Mouse (Mus musculus): ENCODE results near the gene Epo. TPM values are rescaled to one million over a fixed set of nuclear protein-coding genes. Genes with fewer than 3 reads are reported as not detected.

The Epo gene
- polyA plus RNA-seq, 1 experiment from 2014 or later, result 2.3 TPM

GRCm38 (mm10) chr5:137524671-137525070 is 8.4 kb downstream of the Epo start:
- H3K27me3 ChIP-seq (ENCODE audit: insufficient read depth, poor library complexity, severe bottlenecking), result no peaks in the 10 kb centered on the region
- H3K4me3 ChIP-seq, result no peak overlapping the region
- peaks cover 97% of the 10 kb centered on the region for H3K36me3 ChIP-seq
- no peak for DNase-seq (ENCODE audit: low spot score)
- 0 out of 2 replicates have a peak overlapping the region, but pooled peaks have one; percentile 37 for H3K27ac ChIP-seq
- H3K4me1 ChIP-seq, result peaks cover 39% of the 10 kb centered on the region
- H3K9me3 ChIP-seq, result no peaks in the 10 kb centered on the region
- WGBS, result 90% methylated on average over 11 of the region's 13 CpGs

- H3K4me3 ChIP-seq, result no peak overlapping the region
- WGBS, result 87% methylated on average over 8 of the region's 8 CpGs
- H3K9me3 ChIP-seq, result no peaks in the 10 kb centered on the region
- no peak overlapping the region for H3K27ac ChIP-seq
- no peaks in the 10 kb centered on the region for H3K27me3 ChIP-seq (ENCODE audit: insufficient read depth, poor library complexity, severe bottlenecking)
- peaks cover 97% of the 10 kb centered on the region for H3K36me3 ChIP-seq
- no peak for DNase-seq (ENCODE audit: low spot score)
- peaks cover 35% of the 10 kb centered on the region for H3K4me1 ChIP-seq
These were observed 8.9 kb downstream of the Epo start for GRCm38 (mm10) chr5:137524251-137524515.

DNA sequence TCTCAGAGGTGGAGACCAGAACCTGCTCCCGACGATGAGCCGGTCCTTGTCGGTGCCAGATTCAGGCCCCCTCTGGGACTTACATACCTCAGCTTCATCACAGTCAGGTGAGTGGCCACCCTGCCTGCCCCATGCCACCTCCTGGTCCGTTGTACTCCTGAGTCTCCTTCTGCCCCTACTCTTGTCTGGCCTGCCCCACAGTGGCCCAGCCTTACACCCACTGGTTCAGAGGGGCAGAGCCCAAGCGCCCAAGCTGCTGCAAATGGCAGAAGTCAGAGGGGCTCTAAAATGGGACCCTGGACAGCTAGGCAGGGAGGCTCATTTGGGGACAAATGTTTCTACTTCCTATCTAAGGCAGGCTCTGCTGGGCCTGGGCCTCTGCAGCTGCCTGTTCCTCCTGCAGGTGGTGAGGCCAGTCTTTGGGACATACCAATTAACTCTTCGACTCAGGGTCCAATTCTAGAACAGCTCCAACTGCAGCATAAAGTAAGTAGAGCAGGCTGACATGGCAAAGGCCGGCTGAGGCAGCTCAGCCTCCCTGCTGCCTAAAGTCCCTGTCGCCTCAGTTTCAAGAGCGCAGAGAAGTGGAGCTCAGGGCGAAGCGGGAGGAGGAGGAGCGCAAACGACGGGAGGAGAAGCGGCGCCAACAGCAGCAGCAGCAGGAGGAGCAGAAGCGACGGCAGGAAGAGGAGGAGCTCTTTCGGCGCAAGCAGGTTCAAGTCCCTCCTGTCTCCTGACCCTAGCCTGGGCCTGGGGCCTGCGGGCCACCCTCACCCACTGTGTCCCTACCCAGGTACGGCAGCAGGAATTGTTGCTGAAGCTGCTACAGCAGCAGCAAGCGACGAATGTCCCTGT is 9.4 kb downstream of the Epo start:
- peaks cover 97% of the 10 kb centered on the region for H3K36me3 ChIP-seq
- H3K4me3 ChIP-seq, result no peak overlapping the region
- no peak for DNase-seq (ENCODE audit: low spot score)
- no peak overlapping the region for H3K27ac ChIP-seq
- H3K9me3 ChIP-seq, result no peaks in the 10 kb centered on the region
- peaks cover 29% of the 10 kb centered on the region for H3K4me1 ChIP-seq
- WGBS, result 83% methylated on average over 25 of the region's 25 CpGs
- H3K27me3 ChIP-seq (ENCODE audit: insufficient read depth, poor library complexity, severe bottlenecking), result no peaks in the 10 kb centered on the region

- Histone ChIP-seq H3K4me3 (no peak overlapping the region), H3K4me1 (peaks cover 23% of the 10 kb centered on the region), H3K27ac (no peak overlapping the region), H3K9me3 (no peaks in the 10 kb centered on the region), H3K36me3 (peaks cover 96% of the 10 kb centered on the region), H3K27me3 (ENCODE audit: insufficient read depth, poor library complexity, severe bottlenecking) (no peaks in the 10 kb centered on the region)
- WGBS, result 77% methylated on average over 11 of the region's 11 CpGs
- DNase-seq (ENCODE audit: low spot score), result no peak
These were observed 10.3 kb downstream of the Epo start for GRCm38 (mm10) chr5:137522711-137523110.

DNA sequence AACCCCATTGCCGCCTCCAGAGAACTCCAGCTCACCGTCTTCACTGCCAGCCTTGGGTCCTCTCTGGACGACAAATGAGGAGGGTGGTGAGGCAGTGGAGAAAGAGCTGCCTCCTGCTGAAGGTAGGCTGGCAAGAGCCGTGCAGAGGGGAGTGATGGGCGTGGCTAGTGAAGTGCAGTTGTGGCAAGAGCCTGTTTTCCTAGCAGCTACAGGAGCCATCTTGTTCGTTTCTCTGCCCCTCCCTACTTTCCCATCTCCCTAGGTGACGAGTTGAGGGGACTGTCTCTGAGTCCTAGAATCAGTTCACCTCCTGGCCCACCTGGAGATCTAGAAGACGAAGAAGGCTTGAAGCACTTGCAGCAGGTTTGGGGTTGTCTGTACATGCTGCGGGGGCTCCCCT is 11.2 kb downstream of the Epo start:
- Histone ChIP-seq H3K36me3 (peaks cover 96% of the 10 kb centered on the region), H3K27ac (no peak overlapping the region), H3K9me3 (no peaks in the 10 kb centered on the region), H3K27me3 (ENCODE audit: insufficient read depth, poor library complexity, severe bottlenecking) (no peaks in the 10 kb centered on the region), H3K4me1 (peaks cover 18% of the 10 kb centered on the region), H3K4me3 (no peak overlapping the region)
- no peak for DNase-seq (ENCODE audit: low spot score)
- 77% methylated on average over 9 of the region's 9 CpGs for WGBS

- Histone ChIP-seq H3K27me3 (ENCODE audit: insufficient read depth, poor library complexity, severe bottlenecking) (no peaks in the 10 kb centered on the region), H3K27ac (no peak overlapping the region), H3K4me3 (no peak overlapping the region), H3K36me3 (peaks cover 78% of the 10 kb centered on the region), H3K4me1 (peaks cover 5% of the 10 kb centered on the region), H3K9me3 (no peaks in the 10 kb centered on the region)
- DNase-seq (ENCODE audit: low spot score), result no peak
- 90% methylated on average over 27 of the region's 27 CpGs for WGBS
These were observed 13.1 kb downstream of the Epo start for GRCm38 (mm10) chr5:137519691-137520550.

- no peak within 1 kb of the TSS for H3K4me3 ChIP-seq
- 77% methylated on average over 5 of the region's 5 CpGs for WGBS
These were observed 14.6 kb downstream of the Epo start, which contains the start of gene Gigyf1 for GRCm38 (mm10) chr5:137518436-137518835. Gigyf1 (plus strand) TSS chr5:137518548.

DNA sequence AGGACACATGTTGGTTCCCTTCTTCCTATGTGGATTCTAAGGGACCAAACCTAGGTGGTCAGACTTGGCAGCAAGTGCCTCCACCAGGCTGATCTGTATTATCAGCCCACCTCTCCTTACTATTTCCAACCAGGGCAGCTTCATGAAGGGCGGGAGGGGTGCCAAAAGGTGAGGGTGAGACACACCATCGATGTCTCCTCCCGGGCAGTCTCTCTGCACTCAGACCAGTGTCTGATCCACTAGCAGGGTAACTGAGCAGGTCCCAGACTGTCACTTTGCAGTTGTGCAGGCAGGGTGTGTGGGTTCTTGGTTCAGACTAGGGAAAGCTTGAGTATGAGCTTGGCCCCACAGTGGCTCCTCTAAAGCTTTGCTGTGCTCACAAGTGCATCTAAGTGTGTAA is 18.2 kb downstream of the Epo start:
- no peaks in the 10 kb centered on the region for H3K9me3 ChIP-seq
- H3K4me1 ChIP-seq, result peaks cover 41% of the 10 kb centered on the region
- WGBS, result 86% methylated on average over 3 of the region's 3 CpGs
- DNase-seq (ENCODE audit: low spot score), result no peak
- H3K4me3 ChIP-seq, result no peak overlapping the region
- no peak overlapping the region for H3K27ac ChIP-seq
- no peaks in the 10 kb centered on the region for H3K27me3 ChIP-seq (ENCODE audit: insufficient read depth, poor library complexity, severe bottlenecking)
- peaks cover 29% of the 10 kb centered on the region for H3K36me3 ChIP-seq

More at GRCm38 (mm10) chr5:137518436-137518835, 14.6 kb downstream of the Epo start, which contains the start of gene Gigyf1:
- H3K4me1 ChIP-seq, result peaks cover 13% of the 10 kb centered on the region
- no peaks in the 10 kb centered on the region for H3K9me3 ChIP-seq
- peaks cover 66% of the 10 kb centered on the region for H3K36me3 ChIP-seq
- H3K27ac ChIP-seq, result no peak within 1 kb of the TSS
- no peaks in the 10 kb centered on the region for H3K27me3 ChIP-seq (ENCODE audit: insufficient read depth, poor library complexity, severe bottlenecking)
- DNase-seq (ENCODE audit: low spot score), result no peak

GRCm38 (mm10) chr5:137513951-137514721 is 18.9 kb downstream of the Epo start:
- Histone ChIP-seq H3K9me3 (no peaks in the 10 kb centered on the region), H3K36me3 (peaks cover 23% of the 10 kb centered on the region), H3K4me3 (no peak overlapping the region), H3K27ac (no peak overlapping the region), H3K4me1 (peaks cover 44% of the 10 kb centered on the region), H3K27me3 (ENCODE audit: insufficient read depth, poor library complexity, severe bottlenecking) (no peaks in the 10 kb centered on the region)
- no peak for DNase-seq (ENCODE audit: low spot score)
- WGBS, result 84% methylated on average over 12 of the region's 12 CpGs

DNA sequence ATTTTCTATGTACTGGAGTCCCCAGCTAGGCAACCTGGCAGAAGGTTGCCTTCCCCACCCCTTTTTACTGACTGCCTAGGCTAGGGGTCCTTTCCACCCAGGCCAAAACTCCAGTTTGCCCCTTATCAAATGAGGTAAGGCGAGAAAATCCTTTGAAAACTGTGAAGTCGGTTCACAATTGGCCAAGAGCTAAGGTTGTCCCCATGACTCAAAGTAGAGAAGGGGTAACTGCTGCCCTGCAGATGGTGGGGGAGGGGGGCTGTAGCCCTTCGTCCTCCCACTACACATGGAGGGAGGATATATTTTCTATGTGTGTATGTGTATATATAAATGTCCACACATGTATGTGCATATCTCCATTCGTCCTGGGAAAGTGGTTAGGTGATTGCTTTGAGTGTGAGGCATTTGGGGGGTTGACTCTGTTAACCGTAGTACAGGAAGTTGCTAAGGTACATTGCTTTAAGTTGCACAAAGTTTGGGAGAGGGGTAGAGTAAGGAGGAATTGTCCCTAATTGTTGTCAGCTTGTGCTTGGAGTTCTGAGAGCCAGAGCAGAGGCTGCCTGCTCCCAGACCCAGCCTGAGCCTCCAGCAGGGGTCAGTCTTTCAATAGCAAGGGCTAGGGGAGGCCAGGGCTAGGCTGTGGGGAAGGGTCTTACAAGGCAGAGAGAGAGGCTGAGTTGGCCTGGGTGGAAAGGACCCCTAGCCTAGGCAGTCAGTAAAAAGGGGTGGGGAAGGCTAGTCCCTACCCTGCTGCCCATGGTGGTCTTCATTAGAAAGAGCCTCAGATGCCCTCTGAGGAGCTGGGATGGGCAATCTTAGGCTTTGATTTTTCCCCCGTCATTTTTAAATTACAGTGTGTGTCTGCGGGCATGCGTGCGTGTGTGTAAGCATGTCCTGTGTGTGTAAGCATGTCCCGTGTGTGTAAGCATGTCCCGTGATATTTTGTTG is 19.9 kb downstream of the Epo start:
- Histone ChIP-seq H3K4me1 (peaks cover 44% of the 10 kb centered on the region), H3K9me3 (no peaks in the 10 kb centered on the region), H3K27ac (no peak overlapping the region), H3K36me3 (peaks cover 12% of the 10 kb centered on the region), H3K27me3 (ENCODE audit: insufficient read depth, poor library complexity, severe bottlenecking) (no peaks in the 10 kb centered on the region), H3K4me3 (no peak overlapping the region)
- WGBS, result 78% methylated on average over 11 of the region's 11 CpGs
- no peak for DNase-seq (ENCODE audit: low spot score)

DNA sequence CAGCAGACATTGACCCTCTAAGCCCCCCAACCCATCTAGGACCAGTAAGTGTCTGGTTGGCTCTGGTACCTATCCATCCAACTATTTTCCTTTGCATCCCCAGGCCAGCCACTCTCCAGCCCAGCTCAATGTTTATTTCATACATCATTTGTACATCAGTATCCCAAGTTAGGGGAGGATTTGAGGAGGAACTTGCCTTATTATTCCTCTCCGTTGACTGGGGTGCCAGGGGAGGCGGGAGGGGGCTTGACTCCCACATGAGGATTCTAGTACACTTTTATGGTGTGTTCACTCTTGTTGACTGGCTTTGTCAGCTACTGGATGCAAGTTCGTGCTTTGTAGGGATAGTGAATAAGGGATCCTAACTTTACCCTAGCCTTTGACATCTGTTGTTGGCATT is 21.3 kb downstream of the Epo start:
- WGBS, result 83% methylated on average over 3 of the region's 3 CpGs
- no peak for DNase-seq (ENCODE audit: low spot score)
- H3K4me3 ChIP-seq, result peak overlapping the region; percentile 99

More for the DNA sequence above, 21.3 kb downstream of the Epo start:
- peaks cover 44% of the 10 kb centered on the region for H3K4me1 ChIP-seq
- H3K27me3 ChIP-seq (ENCODE audit: insufficient read depth, poor library complexity, severe bottlenecking), result no peaks in the 10 kb centered on the region
- no peaks in the 10 kb centered on the region for H3K9me3 ChIP-seq
- 0 out of 2 replicates have a peak, but pooled peaks cover 2% of the 10 kb centered on the region for H3K36me3 ChIP-seq
- no peak overlapping the region; the same call in 1 of the 2 replicates for H3K27ac ChIP-seq
